Mouse (Mus musculus) induced T-regulatory cell, adult 2 months (primary cell): ENCODE results near the gene Cnnm3.

ENCODE experiments used
- DNase-seq: peaks from one replicate; pipeline ENCODE4 v3.0.0-alpha.2; 2012; ENCODE audit warnings: low read depth

The Cnnm3 gene

DNA sequence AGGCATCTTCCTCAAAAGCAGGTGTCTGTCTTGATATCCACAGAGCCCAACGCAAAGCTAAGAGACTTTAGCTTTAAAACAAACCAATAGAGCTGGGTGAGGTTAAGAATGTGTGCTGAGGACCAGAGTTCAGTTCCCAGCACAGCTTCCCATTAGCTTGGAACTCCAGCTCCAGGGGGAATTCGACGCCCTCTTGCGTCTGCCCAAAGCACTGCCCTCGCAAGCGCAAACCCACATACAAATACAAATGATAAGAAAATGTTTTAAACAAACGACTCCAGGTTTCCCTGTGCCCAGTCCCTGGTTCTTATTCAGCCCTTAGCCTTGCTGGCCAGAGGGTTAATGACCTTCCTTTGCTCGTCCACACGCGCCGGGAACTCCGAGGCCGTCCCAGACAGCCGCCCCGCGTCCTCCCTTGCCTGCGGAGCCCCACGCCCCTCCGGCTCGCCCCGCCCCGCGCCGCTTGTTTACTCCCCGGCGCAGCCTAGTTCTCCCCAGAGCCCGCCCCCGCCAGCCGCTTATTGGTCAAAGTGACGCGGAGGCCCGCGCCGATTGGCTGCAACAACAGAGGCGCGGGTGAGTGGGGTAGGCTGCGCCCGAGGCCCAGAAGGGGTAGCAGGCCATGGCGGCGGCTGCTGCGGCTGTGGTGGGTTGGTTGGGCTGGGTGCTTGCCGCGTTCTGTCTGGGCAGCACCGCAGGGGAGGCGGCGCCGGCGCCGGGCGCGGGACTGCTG is at the start of gene Cnnm3:
TSS of gene Cnnm3 (plus strand) at position 579 of the 733 bp plus-strand sequence.
- DNase-seq, result peak; percentile 99

DNA sequence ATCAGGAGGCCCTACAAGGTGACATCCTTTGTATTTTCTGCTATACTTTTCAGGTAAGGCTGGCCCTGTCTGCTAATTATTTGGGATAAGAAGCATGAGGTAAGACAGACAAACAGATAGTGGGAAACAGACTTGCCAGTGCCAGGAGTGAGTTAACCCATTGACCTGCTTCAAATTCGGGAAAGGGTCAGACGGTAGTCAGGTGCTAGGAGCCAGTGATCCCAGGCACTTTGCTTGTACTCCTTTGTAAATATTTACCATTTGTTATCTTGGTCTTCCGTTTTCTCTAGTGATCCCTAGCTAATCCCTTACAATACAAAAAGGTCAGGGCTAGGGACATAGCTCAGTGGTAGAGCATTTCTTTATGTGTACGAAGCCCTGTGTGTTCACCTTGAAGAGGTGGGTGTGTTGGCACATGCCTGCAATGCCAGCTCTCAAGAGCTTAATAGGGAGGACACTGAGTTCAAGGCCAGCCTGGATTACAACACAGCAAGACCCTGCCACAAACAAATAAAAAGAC is 46.0 kb upstream of the Cnnm3 start:
- no peak for DNase-seq

DNA sequence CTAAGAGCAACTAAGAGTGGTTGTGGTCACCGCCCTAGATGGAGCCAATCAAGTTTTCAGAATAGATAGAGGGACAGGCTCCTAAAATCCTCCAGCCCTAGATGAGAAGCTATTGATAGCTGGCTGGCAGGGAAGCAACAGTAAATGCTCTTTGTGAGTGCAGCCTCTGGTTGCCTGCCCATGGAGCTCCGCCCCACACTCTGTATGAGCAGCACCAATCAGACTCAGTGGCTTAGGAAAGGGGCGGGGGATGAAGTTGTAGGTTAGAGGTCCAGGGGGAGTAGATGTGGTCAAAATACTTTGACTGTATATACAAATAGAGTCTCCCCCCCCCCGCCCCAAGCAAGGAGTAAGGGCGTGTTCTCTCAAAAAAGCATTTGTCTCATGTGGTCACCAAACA is 44.2 kb upstream of the Cnnm3 start:
- no peak for DNase-seq

DNA sequence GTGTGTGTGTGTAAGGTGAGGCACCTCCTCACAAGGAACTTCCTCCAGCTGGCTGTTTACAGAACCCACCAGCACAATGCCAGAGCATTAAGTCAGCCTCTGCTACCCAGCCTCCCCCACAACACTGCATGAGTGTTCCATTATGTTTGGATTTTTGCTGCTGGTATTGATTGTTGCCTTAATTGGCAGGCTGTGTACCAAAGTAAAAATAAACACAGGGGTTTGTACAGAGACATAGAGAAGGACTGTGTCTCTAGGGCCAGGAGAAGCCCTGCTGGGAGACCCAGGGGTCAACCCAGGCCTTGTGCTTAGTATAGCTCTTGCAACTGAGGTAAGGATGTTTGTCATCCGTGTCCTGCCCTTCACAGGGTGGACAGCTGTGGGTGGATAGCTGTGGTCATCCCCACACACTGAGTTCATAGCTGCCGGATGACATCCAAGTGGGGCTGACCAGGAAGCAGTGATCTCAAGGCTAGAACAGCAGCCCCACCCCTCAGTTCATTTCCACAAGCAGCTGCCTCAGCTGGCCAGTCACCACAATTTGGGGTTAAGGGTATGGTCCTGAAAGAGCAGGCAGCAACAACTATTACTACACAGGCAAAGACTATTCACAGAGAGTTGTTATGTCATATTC is 41.7 kb upstream of the Cnnm3 start:
- no peak for DNase-seq

DNA sequence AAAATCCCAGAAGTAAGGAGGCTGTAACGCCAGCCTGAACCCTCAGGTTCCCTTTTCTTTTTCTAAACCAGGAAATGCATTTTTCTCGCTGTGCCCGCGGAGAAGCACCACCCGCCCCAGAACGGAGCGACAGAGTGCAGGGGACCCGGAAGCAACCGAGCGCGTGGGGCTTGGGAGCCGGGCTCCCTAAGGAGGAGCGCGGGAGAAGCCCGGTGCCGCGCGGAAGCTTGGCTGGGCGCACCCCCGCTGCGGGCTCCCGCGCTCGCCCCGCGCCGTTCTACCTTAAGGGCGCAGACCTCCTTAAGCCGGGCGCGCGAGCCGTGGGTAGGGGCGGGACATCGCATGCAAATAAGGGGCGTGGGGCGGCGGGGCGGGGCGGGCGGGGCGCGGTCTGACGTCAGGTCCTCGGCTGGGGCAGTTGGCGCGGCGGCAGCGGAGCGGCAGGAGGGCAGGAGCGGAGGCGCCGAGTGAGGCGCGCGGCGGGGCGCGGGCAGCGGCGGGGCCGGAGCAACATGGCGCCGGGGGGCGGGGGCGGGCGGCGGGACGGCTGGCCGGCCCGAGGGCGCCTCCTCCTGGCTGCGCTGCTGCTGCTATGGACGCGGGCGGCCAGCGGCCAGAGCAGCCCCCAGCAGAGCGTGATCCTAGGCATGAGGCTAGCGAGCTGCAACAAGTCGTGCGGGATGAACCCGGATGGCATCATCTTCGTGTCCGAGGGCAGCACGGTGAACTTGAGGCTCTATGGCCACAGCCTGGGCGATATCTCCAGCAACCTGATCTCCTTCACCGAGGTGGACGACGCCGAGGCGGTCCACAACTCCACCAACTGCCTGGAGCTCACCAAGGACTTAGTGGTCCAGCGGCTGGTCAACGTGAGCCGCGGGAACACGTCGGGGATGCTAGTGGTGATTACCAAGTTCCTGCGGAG is 40.2 kb upstream of the Cnnm3 start, which contains the start of gene Cnnm4:
TSS of gene Cnnm4 (plus strand) at position 440 of the 925 bp plus-strand sequence.
- peak; percentile 92 for DNase-seq

DNA sequence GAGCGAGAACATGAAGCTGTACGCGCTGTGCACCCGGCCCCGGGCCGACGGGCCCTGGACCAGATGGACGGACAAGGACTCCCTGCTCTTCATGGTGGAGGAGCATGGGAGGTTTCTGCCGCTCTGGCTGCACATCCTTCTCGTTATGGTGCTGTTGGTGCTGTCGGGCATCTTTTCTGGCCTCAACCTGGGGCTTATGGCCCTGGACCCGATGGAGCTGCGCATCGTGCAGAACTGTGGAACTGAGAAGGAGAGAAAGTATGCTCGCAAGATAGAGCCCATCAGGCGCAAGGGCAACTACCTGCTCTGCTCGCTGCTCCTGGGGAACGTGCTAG is 39.6 kb upstream of the Cnnm3 start:
- DNase-seq, result peak; percentile 55

DNA sequence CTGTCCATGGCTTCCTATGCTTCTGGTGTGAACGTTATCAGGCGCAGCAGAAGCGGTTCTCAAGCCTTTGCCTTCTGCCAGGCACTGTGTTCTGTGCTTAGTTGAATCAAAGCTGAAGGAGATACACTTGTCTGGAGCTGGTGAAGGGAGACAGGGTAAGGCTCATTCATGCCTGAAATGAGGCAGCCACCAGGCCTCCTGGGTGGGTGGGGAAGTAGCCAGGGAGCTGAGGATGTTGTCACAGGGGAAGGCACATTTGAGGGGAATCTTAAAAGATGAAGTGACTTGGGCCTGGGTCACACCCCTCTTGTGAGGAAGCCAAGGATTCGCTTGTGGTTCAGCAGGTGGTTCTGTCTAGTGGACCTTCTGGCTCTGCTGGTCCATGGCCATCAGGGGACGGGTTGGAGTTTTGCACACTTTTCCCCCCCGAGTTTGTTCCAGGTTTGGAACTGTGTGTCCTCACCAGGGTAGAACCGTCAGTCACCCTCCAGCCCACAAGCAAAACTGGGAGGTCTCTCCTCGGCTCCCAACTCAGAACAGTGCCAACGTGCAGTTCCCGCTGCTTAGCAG is 38.4 kb upstream of the Cnnm3 start:
- DNase-seq, result peak; percentile 18

DNA sequence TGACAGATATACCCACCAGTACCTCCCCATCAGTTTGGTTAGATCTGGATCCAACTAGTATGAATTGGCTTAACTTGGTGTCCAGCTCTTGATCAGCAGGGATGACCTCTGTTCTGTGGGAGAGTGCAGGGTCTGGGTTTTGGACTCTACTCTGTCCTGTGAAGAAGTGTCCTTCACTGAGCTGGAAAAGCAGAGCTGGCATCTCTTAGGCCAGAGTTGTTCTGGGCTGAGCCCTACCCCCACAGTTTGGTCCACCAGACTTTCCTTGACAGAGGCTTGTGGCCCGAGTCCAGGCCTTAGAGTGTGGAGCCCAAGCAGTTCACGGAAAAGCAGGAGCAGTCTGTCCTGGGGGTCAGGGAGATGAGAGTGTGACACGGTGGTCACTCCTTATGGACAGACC is 37.0 kb upstream of the Cnnm3 start:
- DNase-seq, result no peak

DNA sequence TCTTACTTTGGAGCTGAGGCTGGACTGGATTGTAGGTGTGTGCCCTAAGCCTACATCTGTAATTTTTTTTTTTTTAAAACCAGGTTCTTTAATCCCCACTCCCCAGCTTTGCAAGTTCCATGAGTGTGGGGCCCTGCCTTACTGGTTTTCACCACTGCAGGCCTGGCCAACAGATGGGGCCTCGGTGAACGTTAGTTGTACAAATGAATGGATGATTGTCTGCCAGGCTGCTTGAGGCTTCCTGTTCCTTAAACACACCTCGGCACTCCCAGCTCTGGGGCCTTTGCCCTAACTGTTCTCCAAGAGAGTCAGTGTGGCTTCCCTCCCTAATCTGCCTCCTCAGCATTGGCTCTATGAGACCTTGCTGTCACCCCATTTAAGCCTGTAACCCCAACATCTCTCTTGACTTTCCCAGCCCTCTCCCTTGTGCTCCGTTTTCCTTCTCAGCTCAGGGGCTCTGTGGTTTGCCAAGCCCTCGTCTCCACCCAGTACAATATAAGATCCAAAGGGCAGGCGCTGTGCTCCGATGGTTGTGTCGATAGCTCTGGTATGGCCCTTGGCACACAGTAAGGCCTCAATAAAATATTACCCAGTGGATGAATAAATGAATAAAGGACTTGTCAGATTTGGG is 36.1 kb upstream of the Cnnm3 start:
- DNase-seq, result no peak

DNA sequence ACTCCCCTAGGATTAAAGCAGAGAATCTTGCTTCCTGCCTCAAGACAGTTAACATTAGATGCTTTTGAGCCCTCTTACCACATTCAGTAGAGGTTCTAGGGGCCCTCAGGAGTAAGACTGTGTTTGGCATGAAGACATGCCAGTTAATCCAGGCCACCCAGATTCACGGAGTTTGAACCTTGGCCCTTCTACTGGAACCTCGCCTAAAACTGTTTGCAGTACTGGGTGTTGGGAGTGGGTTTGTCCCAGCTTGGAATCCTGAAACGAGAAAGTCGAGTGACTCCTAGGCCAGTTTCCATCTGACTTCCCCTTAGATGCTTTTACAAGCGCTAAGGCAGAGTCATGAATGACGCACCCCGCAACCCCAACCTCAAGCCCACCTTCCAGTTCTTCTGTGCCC is 35.2 kb upstream of the Cnnm3 start:
- DNase-seq, result no peak

DNA sequence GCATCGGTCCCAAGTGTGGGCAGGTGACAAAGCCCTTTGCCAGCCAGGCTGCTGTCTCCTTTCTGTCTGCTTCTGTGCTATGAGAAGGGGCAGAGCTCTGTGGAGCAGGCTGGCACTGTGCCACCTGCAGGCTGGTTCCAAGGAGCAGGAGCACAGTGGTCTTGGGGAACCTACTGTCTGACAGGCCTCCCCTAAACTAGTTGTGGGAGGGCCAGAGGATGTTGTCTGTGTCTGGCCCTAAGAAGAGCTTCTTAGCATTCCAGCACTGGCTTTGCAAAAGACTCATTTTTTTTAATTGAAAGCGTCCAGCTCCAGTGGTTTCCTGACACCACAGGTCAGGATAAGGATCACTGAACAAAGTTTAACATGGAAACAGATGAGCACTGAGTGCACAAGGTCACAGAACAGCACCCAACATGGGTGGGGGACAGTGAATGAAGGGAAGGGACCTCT is 33.3 kb upstream of the Cnnm3 start:
- no peak for DNase-seq

DNA sequence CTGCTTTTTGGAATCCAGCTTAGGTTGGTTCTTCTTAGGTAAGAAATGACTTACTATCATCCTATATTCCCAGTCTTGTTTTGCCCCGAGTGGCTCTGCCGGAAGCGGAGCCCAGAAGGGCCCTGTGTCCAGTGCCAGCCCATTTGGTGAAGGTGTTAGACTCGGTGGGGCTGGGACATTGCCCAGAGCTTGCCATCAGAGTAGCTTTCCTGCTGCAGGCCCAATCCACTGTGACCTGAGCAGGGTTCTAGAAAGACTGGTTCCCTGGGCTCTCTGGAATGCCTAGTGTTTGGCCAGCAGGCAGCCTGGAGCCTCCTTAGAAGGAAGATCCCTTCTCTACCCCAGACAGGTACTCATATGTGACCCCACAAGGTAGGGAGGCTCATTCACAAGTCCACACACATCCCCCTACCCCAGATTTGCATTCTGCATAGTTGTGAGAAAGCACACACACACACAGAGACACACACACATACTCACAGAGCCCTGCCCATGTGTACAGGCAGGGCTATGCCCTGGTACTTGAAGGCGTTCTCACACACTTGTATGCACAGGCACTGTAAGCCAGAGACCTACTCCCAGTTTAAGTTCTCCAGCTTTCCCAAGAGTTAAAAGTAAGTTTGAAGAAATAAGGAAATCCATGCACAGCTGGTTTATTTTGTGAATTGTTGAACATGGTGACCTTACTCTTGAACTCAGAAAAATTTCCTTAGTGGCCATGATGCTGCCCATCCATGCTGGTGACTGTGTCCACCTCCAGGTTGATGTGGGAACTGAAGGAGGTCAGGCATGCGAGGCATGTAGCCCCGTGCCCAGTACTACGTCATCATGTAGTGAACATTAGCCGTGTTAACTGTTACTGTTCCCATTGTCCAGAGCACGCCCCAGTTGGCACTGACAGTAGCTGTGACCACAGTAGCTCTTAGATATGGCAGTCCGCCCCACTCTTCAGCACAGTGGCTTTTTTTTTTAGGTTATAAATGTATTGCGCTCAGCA is 31.5 kb upstream of the Cnnm3 start:
- DNase-seq, result no peak

DNA sequence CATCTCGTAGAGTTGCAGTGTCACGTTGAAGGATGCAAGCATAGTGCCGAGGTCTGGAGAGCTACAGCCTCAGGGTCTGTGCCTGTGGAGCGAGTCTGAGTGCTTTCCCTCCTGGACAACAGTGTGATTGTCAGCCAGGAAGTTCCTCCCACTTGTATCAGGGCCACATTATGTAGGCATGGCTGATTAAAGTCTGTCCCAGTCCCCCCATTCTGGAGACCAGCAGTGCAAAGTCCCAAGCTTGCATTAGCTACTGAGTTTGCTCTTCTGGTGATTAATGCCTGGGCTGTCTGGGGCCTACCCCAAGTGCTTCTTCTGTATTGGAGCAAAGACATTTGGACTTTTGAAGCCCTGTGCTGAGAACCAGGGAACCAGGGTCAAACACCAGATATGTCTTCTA is 27.8 kb upstream of the Cnnm3 start:
- DNase-seq, result no peak

DNA sequence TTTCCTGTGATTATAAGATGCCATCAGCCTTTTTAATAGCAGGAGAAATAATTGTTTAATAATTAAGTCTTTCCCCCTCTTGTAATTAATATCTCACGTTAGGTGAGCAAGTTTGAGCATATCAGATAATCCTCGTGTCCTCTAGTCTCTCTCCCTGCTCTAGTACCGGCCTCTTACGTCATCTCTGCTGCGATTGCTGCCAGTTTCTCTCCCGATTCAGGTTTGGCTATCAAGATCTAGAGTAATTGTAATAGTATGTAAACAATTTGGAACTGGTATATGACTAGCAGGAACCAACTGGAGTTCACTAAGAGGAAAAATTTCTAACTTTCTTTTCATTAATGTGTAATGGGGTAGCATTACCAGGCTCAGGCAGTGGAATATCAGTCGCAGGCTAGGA is 26.6 kb upstream of the Cnnm3 start:
- DNase-seq, result no peak

DNA sequence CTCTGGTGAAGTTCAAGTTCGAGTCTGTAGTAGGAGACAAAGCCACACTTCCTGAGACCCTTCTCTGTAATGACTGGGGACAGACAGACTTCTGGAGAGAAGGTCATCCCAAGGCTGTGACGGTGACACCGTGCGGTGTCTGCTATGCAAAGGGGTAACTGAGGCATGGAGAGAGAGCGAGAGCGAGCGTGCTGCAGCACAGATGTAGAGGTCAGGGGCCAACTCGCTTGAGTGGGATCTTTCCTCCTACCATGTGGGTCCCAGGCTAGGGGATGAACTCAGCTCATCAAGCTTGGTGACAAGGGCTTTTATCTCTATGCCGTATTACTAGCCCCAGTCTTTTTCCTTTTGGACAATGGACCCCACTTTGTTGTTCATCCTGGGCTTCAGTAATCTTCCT is 24.6 kb upstream of the Cnnm3 start:
- no peak for DNase-seq

DNA sequence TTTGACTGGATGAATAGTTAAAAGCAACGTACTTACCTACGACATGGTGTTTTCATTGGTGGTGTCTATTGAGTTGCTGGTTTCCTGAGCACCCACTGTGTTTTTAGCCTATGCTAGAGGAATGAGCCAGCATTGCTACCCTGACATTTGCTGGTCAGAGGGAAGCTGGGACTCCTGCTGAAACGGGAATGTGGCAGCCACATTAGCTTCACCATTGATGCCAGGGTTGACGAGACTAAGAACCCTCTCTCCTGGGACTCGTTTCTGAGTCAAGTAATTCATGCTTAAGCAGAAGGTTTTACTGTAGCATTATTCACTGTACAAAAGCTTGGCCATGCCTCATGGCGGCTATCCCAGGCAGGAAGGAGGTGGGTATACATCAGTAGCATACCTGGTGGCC is 22.0 kb upstream of the Cnnm3 start:
- DNase-seq, result no peak

DNA sequence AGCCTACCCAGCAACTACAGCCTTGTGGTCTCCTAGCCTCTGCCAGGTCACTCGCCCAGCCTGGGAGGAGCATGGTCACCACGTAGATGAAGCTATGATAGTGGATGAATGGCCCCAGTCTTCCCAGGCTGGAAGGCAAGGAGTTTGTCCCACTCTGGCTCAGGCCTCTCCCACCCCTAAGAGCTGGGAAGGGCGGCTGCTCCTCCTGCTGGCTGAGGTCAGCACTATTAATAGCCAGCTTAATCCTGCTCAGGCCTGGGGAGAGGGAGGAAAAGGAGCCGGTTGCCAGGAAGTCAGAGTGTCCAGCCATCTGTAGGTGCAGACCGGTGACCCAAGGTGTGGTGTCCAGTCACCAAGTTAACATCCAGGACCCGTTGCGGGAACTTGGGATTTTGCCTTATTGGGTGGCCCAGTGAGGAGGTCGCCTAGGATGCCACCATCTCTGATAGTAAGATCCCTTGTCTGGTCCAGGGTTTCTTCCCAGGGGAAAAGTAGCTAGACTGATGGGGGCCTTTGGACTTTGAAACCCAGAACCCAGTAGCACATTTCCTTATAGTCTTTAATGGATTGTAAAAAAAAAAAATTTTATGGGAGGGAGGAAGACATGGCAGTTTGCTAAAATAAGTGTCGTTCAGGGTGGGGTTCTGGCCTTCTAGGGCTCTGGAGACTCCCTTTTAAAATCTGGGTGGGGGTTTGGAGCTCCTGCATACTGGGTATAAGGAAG is 19.1 kb upstream of the Cnnm3 start:
- DNase-seq, result no peak

DNA sequence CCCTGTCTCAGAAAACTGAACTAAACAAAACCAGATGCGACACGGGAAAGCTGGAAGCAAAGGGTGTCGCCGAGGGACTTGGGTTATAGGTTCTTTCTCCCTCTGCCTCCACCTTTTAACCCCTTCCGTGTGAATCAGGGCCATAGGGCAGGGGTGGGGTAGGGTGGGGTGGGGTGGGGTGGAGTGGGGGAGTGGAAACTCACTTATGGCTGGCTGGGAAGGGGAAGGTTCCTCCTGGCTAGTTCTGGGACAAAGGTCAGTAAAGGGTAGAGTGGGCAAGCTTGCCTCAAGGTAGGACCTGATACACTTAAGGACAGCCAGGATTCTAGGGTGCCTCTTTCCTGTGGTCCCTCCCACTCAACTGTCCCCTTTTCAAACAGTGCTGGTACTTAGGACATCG is 18.4 kb upstream of the Cnnm3 start:
- no peak for DNase-seq

DNA sequence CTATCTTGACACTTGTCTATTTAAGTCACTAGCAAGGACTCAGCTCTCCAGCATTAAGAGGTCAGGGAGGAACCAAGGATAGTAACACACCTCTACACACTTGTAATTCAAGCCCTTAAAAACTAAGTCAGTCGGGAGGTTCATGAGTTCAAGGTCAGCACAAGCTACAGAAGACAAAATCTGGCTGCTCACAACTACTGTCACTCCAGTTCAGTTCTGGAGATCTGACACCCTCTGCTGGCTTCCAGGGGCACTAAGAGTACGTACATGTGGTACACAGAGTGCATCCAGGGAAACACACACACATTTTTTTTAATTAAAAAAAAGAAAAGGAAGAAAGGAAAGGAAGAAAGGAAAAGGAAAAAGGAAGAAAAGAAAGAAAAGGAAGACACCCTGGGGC is 14.9 kb upstream of the Cnnm3 start:
- no peak for DNase-seq

DNA sequence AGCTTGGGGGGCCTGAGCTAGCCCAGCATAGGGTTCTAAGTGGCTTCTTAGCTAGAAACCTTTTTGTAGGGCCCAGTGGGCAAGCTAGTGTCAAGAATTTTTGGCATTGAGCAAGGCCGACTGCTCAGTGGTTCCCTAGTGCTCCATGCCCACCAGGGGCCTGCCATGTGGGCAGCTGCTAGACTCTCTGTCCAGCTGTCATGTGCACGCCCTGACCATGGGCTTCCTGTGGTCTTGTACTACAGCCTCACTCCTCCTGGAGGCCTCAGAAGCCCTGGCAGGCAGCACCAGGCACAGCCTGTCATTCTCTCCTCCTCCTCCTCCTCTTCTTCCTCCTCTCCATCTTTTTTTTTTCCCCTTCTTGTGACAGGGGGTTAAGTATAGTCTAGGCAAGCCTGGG is 14.4 kb upstream of the Cnnm3 start:
- DNase-seq, result no peak
